Mouse (Mus musculus) T-helper 1 cell (primary cell): ENCODE data around the gene Parpbp.

Experiments used
- in situ Hi-C: fragments of 300-600 bp; cut with MboI, MseI; formaldehyde crosslinking; loops from one replicate; pipeline ENCODE4 v1.15.1; 2025; ENCODE audit warnings: high pct_unique_total_duplicates

Parpbp gene

GRCm38 (mm10) chr10:88146707-88147477 is at the start of gene Parpbp, which contains the start of gene Nup37:
TSS of gene Parpbp (minus strand) at chr10:88146941.
TSS of gene Nup37 (plus strand) at chr10:88146992.
- in situ Hi-C loops, result loop anchor here (5.0 kb wide), 1 partner anchor 55 kb away; the partner anchor contains the start of gene Washc3

GRCm38 (mm10) chr10:88167438-88168077 is 20.8 kb upstream of the Parpbp start:
- in situ Hi-C loops, result no loop called here

DNA sequence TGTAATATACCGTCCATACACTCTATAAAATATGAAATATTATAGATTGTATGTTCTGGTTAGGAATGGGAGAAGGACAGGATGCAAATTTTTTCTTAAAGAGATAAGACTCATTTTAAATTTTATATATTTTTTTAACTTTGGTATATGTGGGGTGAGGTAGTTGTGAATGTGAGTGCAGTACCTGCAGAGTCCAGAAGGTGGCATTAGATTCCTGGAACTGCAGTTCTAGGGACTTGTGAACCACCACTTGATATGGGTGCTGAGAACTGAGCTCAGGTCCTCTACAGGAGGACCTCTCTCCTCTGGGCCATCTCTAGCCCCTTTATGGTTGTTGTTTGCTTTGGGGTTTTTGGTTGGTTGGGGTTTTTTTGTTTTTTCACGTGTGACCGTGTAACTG is 19.4 kb upstream of the Parpbp start:
- in situ Hi-C loops, result no loop called here

DNA sequence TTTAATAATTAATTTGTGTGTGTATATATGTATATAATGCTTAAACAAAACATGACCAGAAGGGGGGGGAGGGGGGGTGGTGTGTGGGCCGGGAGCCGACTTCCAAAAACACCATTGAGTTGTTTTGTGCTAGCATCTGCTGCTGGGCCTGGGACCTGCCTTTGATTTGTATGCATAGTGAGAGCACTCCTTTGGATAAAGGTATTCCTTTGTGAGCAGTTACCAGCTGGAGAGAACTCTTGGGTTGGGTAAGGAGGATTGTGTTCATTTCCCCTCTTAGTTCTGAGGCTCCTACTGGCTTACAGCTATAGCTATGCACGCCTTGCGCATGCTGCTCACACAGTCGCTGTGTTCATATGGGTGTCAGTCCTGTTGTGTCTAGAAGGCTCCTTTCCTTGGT is 15.9 kb upstream of the Parpbp start:
- in situ Hi-C loops, result no loop called here

DNA sequence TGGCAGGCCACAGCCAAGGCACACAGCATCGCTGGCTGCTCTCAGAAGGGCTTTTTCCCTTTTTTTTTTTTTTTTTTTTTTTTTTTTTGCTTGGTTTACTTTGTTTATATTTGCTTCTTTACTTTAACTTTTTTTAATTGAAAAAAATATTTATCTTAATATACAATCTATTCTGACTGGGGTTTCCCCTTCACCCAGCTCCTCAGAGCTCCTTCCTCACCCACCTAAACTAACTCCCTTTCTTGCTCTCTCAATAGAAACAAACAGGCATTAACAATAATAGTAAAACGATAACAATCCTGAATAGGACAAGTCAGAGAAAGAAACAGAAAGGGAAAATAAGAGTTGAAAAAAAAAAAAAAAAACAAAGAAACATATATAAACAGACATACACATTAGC is 15.4 kb upstream of the Parpbp start:
- in situ Hi-C loops, result no loop called here

GRCm38 (mm10) chr10:88151658-88152057 is 4.9 kb upstream of the Parpbp start:
- in situ Hi-C loops, result no loop called here

DNA sequence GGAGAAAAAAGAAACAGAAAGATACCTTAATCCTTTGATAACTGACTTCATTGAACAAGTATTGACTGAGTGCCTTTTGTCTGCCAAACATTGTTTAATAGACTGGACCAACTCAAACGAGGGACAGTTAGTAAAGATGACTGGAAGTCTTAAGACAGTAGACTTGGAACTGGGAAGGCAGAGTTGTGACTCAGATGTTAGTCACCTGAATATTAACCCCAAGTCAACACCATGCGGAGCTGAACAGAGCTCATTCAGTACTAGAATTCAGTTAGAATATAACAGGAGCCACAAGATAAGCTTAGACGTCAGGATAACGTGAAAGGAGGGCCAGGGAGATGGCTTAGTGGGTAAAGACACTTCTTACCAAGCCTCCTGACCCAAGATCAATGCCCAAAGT is 3.6 kb upstream of the Parpbp start:
- in situ Hi-C loops, result no loop called here

GRCm38 (mm10) chr10:88146187-88146586 is 554 bp downstream of the Parpbp start:
- in situ Hi-C loops, result loop anchor here (5.0 kb wide), 1 partner anchor 56 kb away; the partner anchor contains the start of gene Washc3

DNA sequence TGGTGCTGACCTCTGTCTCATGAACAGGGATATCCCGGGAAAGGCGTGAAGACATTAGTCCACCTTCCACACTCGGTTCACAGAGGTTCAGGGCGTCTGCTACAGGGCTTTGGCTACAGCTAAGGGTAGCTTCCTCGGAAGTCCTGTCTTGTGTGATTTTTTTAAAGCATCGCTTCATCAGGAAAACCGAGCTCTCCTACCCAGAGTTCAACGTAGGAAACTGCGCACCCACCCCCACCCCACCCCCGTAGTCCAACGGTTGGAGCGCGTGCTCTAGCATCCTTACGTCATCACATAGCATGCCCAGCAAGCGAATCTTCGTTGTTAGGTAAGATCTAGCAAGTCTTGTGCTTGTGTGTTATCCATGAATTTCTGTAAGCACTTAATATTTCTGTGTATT is 11.1 kb downstream of the Parpbp start:
- in situ Hi-C loops, result no loop called here

DNA sequence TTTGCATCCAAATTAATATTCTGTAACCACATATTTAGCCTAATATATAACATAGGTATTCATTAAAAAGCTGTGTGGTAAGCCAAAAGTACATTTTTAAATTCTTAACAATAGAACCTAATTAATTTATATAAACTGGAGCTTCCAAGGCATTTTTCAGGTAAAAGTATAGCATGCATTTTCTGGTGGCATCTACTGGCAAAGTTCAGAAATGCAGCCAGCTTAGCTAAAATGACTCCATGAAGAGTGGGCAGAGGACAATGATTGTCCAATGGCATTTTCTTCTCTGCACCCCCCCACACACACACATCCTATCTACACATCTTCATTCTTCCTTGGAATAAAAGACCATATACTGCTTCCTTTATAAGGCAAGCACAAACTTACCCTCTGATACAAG is 27.0 kb downstream of the Parpbp start:
- in situ Hi-C loops, result no loop called here

DNA sequence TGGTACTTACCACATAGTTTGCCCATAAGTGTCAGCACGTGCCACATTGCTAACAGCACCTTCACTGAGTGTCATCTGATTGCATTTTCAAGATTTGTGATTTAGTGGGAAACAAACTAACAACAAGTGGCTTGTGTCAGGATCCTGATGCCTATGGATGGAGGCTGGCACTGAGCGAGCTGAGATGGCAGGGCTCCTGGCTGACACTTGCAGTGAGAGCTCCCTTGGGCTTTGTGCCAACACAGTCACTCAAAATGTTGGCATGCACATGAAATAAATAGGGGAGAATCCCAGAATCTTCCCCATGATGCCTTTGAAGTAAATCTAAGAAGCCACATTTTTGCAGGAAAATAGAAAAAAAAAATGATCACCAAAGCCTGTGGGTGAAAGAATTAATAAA is 33.5 kb downstream of the Parpbp start:
- in situ Hi-C loops, result no loop called here

DNA sequence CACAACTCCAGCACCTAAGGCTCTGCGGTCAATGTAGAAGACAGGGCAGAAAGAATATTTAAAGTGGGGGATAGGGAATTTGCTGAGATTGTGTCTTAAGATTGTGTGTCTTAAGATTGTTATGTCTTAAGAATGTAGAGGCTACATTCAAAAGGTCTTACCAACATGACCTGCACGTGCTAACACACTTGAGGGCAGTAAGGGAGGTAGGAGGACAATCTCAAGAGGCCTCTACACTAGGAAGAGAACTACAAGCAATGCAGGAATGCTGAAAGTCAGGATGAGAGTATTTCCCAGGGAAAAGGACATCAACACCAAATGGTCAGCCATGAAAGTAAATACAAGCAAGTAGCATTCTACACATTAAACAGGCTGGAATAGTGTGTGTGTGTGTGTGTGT is 40.6 kb downstream of the Parpbp start:
- in situ Hi-C loops, result no loop called here

GRCm38 (mm10) chr10:88090772-88091171 is 56.0 kb downstream of the Parpbp start, which contains the start of gene Pmch:
TSS of gene Pmch (plus strand) at chr10:88091072.
- in situ Hi-C loops, result no loop called here

GRCm38 (mm10) chr10:88067377-88067776 is 79.4 kb downstream of the Parpbp start:
- in situ Hi-C loops, result no loop called here

DNA sequence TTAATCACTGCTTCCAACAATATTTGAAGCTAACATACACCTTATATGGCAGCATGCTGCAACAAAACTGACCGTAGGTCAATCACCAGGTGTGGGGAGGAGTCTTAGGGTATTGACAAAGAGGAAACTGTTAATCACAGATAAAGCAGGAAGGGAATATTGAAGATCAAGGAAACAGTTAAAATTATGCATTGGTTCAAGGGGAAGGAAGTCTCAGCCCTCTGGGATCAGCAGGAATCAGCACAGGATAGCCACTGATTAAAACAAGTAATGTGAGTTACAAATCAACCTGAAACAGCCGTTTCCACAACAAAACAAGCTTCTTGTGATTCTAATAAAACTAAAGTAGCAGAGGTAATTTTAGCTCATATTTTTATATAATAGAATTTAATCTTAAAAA is 81.9 kb downstream of the Parpbp start:
- in situ Hi-C loops, result no loop called here

DNA sequence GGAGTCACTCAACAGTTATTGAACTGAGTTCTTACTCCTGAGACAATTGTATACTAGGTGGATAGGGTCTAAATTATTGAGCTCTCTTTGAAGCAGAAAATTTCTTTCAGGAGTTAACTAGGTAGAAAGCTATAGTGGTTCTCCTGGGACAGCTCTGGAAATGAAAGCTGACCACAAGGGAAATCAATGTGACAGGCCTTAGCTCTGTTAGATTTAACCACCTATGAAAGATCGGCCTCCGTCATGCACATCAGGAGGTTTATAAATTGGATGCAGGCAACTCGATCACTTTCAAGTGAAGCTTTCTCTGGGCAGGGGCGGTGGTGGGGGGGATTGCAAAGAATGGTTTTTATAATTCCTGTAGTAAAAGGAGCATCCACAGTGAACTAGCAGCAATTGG is 83.3 kb downstream of the Parpbp start:
- in situ Hi-C loops, result no loop called here

GRCm38 (mm10) chr10:88056950-88057649 is 89.6 kb downstream of the Parpbp start:
- in situ Hi-C loops, result no loop called here

- in situ Hi-C loops, result no loop called here
These were observed 92.3 kb downstream of the Parpbp start for GRCm38 (mm10) chr10:88054233-88054985.

DNA sequence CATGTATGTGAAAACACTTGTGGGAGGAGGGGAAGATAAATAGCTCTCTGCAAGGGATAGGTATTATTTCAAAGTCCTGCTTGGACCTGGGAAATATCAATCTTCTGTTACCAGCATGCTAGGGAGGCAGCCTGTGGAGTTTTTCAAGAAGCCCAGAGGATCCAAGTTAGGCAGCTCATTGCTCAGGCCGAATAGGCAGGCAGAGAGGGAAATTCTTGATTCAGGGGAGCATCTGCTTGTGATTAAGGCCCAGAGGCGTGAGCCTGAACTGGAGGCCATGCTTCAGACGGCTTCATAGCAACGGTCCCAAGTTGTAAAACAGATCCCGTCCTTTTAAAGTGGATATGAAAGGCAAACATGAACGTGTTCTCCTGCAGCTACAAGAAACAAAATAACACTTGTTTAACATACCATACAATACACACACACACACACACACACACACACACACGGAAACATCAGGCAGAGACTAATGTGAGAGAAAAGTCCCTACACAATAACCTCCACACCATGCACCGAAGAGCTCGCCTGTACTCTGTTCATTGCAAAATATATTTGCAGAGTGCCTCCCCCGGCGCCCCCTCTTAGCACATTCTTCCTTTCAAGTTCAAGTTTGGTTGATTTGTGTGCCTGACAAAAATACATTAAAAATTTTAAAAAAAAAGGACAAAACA is 100.5 kb downstream of the Parpbp start:
- in situ Hi-C loops, result no loop called here

- in situ Hi-C loops, result no loop called here
These were observed 102.4 kb downstream of the Parpbp start for GRCm38 (mm10) chr10:88044297-88044696.
